Mouse (Mus musculus) thymus, postnatal 10 days (tissue): ENCODE measurements around the gene Arid1b.

Source experiments
- DNase-seq, 2 experiments: peaks; one replicate each; pipeline ENCODE4 v3.0.0; 2021; ENCODE audit warnings: low spot score in 2 of 2

Gene Arid1b

GRCm38 (mm10) chr17:5210891-5211290, 216.8 kb downstream of the Arid1b start:
- no peak for DNase-seq

DNA sequence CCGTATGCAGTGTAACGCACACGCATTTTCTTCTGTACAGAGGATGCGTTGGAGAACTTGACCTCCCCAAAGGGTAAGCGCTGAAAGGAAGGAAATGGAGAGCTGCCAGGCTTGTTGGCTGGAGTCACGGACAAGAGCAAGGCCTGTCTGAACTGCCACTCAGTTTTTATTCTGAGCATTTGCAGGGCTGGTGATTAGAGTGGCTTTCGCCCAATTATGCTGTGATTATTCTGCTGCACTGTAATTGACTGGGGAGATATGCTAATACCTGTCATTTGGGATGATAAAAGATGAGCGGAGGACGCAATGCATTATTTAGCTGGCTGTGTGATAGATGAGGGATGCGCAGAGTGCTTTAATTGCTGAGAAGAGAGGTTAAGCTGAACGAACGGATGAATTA, 218.0 kb downstream of the Arid1b start:
- no peak for DNase-seq

DNA sequence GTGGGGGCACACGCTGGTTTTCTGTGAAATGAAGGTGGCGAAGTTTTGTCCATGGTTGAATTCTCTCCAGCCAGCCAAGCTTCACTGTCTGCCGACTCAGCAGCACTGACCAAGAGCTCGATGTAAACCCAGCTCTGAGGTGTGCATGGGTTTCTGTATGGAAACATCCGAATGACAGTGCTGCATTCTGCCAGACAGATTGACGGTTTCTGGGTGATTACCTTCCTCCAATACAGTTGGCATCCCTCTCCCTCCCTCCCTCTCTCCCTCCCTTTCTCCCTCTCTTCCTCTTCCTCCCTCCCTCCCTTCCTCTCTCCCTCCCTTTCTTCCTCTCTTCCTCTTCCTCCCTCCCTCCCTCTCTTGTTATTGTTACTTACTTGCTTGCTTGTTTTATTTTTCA, 219.3 kb downstream of the Arid1b start:
- DNase-seq: no peak

DNA sequence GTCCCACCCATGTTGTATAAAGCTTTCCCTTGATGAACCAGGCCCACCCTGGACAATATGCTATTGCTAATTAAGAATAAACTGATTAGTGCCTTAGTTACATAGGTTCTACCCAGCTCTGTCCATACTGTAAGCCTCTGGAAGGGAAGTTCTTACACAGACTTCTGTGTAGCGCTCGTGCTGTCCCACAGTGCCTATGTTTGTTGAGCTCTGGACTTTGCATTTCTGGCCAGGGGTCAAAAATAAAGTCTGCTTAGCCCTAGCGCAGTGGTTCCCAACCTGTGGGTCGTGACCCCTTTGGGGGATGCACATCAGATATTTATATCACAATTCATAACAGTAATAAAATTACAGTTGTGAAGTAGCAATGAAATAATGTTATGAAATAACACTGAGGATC, 221.2 kb downstream of the Arid1b start:
- no peak for DNase-seq

- no peak for DNase-seq
Measured at GRCm38 (mm10) chr17:5216965-5217546, 222.9 kb downstream of the Arid1b start.

DNA sequence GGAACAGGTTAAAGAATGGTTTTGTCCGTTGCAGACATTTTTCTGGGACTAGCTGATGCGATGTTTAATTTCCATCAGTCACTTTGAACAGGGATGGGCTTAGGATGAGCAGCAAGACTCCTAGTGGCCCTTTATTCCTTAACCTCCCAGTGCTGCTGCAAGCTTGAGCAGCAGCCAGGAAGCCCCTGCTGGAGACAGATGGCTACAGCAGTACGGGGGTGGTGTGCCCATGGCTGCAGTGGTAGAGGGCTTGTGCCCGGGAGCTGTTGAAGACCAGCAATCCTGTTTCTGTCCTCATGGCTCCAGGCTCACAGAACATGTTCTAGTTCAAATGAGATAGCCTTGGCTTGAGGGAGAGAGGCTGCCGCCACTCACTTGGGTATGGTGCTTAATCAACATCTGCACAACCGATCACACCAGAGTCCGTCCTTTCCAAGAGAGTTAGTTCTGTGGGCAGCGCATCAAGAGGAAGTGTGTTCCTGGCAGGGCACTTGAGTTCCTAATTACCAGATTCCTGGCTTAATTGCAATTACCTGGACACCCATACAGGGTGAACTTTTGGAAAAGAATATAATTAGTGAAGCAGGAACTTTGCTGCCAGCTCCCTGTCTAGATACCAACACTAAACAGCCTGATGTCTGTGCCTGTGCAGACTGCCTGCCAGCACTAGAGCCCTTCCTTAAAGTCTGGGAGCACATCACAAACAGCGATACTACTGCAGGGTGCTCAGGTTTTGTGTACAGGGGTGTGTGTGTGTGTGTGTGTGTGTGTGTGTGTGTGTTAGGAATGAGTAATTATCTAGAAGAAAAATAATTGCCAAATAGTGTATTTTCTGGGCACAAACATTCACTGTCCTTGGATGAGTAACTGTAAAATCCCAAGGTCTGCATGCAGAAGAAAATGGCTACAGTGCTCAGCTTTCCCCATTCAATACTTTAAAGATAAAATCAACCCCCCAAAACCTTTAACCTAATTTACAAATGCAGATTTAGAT, 224.0 kb downstream of the Arid1b start:
- no peak for DNase-seq

DNA sequence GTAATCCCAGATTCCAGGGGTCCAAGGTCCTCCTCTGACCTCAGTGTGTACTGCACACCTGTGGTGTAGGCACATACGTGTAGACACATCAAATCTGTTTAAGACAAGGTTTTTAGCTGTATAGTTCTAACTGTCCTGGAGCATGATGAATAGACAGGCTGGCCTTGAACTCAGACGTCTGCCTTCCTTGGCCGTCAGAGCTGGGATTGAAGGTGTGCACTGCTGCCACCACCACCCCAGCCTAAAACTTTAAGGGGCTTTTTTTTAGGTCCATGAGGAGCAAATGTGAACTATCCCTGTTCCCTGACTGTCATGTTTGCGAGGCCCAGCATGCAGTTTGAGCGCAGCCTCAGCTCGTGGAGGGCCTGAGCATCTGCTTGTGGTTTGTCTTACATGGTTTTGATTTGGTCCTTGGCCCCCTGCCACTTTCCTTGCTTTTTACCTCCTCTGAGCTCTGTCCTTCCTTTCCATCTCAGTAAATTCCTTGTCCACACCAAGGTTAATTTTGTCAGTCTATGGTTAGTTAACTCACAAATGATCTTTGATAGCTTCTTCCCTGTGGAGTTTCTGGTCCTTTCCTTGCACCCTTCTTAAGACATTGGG, 224.9 kb downstream of the Arid1b start:
- no peak for DNase-seq

DNA sequence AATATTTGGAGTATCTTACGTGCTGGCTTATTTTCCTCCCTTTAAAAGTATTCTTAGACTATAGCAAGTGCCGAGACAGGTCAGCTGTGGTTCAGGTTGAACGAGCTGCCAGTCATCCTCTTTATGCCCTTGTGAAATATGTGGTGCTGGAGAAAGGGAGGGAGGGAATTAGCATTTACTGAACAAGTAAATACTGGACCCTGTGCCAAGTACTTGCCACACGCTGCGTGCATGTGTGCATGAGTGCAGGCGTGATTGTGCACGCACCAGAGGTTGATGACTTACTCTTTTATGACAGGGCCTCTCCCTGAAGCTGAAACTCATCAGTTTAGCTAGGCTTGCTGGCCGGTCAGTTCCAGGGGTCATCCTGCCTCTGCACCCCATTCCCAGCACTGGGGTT, 226.9 kb downstream of the Arid1b start:
- DNase-seq: no peak

GRCm38 (mm10) chr17:5221558-5221957, 227.4 kb downstream of the Arid1b start:
- DNase-seq: no peak

DNA sequence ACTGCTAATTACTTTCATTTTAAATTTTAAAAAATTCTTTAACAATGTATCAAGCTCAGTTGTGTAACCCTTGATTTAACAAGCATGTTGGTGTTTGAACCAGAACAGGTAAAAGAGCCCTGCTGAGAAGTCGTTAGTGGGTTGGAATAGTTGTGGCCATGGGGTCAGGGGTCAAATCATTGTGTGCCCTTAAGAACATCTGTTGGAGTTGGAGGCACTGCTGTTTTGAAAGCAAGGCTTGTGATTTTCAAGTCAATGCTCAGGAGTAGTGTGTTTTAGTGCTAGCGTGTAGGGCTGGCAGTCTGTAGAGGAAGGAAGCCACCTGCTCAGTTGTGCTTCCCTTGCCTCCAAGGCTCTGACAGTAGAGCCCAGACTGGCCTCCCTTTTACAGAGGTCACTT, 228.7 kb downstream of the Arid1b start:
- DNase-seq: no peak

- no peak for DNase-seq
Measured at GRCm38 (mm10) chr17:5224932-5225331, 230.8 kb downstream of the Arid1b start.

- DNase-seq: no peak
Measured at GRCm38 (mm10) chr17:5227136-5227535, 233.0 kb downstream of the Arid1b start.

DNA sequence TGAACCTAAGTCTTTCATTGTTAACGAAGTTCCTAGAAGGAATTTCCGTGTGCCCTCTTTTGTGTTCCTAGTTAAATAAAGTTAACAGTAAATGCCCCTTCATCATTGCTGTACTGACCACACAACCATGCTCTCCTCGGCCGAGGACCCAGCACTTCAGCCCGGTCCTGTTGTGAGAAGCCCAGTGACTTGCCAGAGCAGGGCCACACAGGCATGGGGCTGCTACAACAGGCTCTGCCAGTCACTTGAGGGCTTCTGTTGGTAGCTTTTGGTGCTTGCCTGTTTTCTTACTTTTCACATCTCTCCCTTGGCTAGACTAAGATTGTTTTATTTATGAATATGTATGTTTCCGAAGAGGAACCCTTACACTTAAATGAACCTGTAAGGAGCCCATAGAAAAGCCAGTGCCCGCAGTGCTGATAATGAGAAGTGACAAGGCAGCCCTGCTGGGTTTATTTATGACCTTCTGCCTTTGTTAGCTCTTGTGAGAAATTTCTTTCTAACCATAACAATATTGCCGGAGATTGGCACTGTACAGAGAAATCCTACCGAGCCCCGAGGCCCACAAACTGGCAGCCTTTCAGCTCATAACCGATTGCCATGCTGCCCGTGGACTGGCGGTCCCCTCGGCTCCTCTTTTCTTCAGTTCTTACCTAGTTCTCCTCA, 234.0 kb downstream of the Arid1b start:
- DNase-seq: no peak

DNA sequence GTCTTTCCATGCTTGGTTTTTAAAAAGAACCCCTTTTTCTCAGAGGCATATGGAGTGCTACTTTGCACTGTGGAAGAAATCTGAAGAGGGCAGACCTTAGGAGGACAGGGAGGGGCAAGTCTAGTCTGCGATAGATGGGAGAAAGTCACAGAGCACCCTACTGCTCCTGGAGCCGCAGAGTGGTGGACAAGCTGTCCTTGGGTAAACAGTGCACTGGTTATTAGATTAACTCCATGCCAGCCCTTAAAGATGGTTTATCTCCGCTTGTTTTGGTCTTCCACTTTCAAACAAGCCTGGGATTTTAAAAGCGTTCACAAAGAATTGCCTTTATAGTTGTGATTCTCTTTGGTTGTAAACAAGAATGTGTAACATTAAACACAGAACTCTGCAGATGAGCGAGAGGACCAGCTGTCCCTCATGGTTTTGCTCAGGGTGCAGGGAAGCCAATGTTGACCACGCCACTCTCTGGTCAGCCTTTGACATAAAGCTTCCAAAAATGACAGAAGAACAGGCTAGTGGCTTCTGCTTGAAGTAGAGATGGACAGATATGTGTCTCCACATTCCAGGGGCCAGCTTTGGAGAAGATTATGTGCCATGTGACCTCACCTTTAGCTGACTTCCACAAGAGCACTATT, 234.6 kb downstream of the Arid1b start:
- DNase-seq: no peak

- DNase-seq: no peak
Measured at GRCm38 (mm10) chr17:5230063-5230462, 235.9 kb downstream of the Arid1b start.

- no peak for DNase-seq
Measured at GRCm38 (mm10) chr17:5232180-5232579, 238.0 kb downstream of the Arid1b start.

- no peak for DNase-seq
Measured at GRCm38 (mm10) chr17:5233991-5234390, 239.9 kb downstream of the Arid1b start.

DNA sequence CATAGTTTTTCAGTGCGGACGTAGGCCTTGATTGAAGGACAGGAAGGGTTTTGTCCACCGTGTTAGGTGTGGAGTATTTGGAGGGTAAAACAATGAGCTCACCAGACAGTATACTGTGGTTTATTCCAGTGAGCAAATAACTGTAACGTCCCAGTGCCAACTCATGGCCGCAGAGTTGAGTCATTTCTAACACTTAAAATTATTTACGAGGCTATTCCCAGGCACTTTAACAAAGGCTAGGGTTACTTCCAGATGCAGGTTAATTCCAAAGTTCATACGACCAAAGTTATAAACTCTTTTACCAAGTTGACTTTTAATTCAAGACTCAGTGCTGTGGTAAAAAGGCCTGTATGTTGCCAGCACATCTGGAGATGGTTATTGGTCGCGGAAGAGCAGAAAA, 240.9 kb downstream of the Arid1b start:
- no peak for DNase-seq

- no peak for DNase-seq
Measured at GRCm38 (mm10) chr17:5237765-5238164, 243.6 kb downstream of the Arid1b start.

DNA sequence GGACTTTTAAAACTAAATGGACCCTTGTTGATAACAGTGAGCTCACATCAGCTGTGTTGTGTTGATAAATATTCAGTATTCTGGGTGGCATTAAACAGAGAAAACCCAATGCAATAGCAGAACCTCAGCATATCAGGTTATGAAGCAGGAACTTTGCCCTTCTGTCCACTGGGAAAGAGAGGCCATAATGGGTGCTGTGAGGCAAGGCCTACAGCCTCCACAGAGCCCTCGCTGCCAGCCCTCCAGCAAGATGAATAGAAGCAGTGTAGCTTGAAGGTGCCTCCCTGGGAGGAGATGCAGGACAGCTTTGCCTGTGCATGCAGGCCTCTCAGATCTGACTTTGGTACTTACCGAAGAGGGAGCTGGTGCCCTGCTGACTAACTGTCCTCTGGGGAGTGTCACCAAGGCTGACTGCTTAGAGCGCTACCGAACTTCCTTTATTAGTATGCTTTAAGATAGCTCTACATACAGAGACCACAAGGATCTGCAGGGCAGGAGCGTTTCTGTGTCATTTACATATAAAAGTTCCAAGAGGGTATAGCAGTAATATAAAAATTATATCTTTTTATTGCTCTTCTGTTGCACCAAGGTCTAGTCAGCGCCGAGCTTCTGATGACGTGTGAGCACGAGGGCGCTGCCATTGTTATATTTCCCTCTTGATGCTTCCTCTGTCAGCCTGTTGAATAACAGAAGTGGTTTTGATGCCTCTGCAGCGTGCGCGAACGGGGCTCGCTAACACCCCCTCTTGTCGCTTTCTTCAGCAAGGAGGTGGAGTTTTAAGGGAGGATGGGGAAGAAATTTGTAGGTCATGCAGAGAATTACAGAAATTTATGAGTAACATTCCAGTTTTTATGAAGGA, 244.5 kb downstream of the Arid1b start:
- peak; percentile 29 to 32 for DNase-seq

DNA sequence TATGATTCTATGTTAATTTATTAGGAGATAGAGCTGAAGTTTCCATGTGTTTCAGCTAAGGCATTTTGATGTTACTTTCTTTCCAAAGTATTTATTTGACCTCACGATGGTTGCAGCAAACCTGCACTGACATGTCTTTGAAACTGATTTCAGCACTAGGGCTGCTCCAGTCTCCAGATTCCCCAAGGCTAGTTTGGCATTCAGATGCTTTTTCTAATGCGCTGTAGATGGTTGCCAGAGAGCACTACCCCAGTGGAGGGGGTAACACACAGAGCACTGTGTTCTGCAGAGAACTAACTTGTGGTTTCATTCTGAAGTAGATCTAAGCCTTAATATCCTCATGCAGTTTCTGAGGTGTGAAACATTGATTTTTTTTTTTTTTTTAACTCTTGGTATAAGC, 250.4 kb downstream of the Arid1b start:
- DNase-seq: no peak
